Mouse (Mus musculus) embryonic stem cell, embryonic (primary cell): Measurements from ENCODE around the gene Abi3.

ENCODE experiments used
- CTCF ChIA-PET, 4 experiments: fragments of 300-600 bp in 2 of 4; fragments of 350-600 bp in 2 of 4; sonication (Branson Sonifier 250); formaldehyde crosslinking; loops; one replicate each; lab custom pipeline; 2022; ENCODE audit warnings: inconsistent platforms in 2 of 4; lab: Charles Lee
- POLR2A ChIA-PET, 4 experiments: fragments of 300-600 bp in 2 of 4; fragments of 350-600 bp in 2 of 4; sonication (Branson Sonifier 250); formaldehyde crosslinking; loops; one replicate each; lab custom pipeline; 2022; ENCODE audit warnings: antibody characterized with exemption in 4 of 4, inconsistent platforms in 1 of 4; lab: Charles Lee

The Abi3 gene

GRCm38 (mm10) chr11:95822437-95822836, 19.8 kb downstream of the Abi3 start:
- POLR2A ChIA-PET = interaction anchor here in 2 of 4 experiments (0.6 to 5.9 kb wide), 7 partner anchors 11 to 71 kb away, joined by 3 to 34 read pairs (median 7); no protein-coding TSS in a partner anchor
- CTCF ChIA-PET = no interaction called here

- POLR2A ChIA-PET = interaction anchor here in 3 of 4 experiments (0.6 to 5.9 kb wide), 4 partner anchors 10 to 306 kb away, joined by 3 to 34 read pairs (median 14); partner anchors contain the start of gene Abi3 (in 1 of the 3)
These were observed 20.8 kb downstream of the Abi3 start for GRCm38 (mm10) chr11:95821511-95821910.

GRCm38 (mm10) chr11:95819138-95819537, 23.1 kb downstream of the Abi3 start:
- ChIA-PET POLR2A (interaction anchor here in 1 of 4 experiments (0.6 kb wide), 1 partner anchor 9 kb away, joined by 4 read pairs; no protein-coding TSS in a partner anchor), CTCF (no interaction called here)

More at GRCm38 (mm10) chr11:95821511-95821910, 20.8 kb downstream of the Abi3 start:
- CTCF ChIA-PET = interaction anchor here in 1 of 4 experiments (0.5 kb wide), 1 partner anchor 218 kb away, joined by 3 read pairs; no protein-coding TSS in a partner anchor

GRCm38 (mm10) chr11:95815412-95815811, 26.9 kb downstream of the Abi3 start:
- ChIA-PET POLR2A (interaction anchor here in 2 of 4 experiments (1.0 to 2.3 kb wide), 4 partner anchors 8 to 10 kb away, joined by 3 to 10 read pairs (median 4); partner anchors contain the start of gene Phospho1 (in 2 of the 2)), CTCF (interaction anchor here in 1 of 4 experiments (0.6 kb wide), 1 partner anchor 202 kb away, joined by 6 read pairs; no protein-coding TSS in a partner anchor)

GRCm38 (mm10) chr11:95814857-95815256, 27.4 kb downstream of the Abi3 start:
- POLR2A ChIA-PET = interaction anchor here in 2 of 4 experiments (1.0 to 2.3 kb wide), 4 partner anchors 9 to 10 kb away, joined by 3 to 10 read pairs (median 4); partner anchors contain the start of gene Phospho1 (in 2 of the 2)
- CTCF ChIA-PET = no interaction called here

- ChIA-PET CTCF (no interaction called here), POLR2A (interaction anchor here in 2 of 4 experiments (1.4 to 5.2 kb wide), 3 partner anchors 9 to 10 kb away, joined by 4 to 34 read pairs (median 10); partner anchors contain the start of gene Phospho1 (in 2 of the 2))
These were observed 28.2 kb downstream of the Abi3 start for GRCm38 (mm10) chr11:95814101-95814500.

- CTCF ChIA-PET = interaction anchor here in 3 of 4 experiments (0.6 to 1.8 kb wide), 3 partner anchors 15 to 191 kb away, joined by 4 to 6 read pairs (median 6); no protein-coding TSS in a partner anchor
- POLR2A ChIA-PET = interaction anchor here in 2 of 4 experiments (0.5 to 5.2 kb wide), 9 partner anchors 10 to 476 kb away, joined by 3 to 34 read pairs (median 3); partner anchors contain the start of gene Phospho1 (in 2 of the 2)
These were observed 30.1 kb downstream of the Abi3 start for GRCm38 (mm10) chr11:95812224-95812623.

- ChIA-PET POLR2A (interaction anchor here in 2 of 4 experiments (0.5 to 5.2 kb wide), 10 partner anchors 9 to 502 kb away, joined by 3 to 34 read pairs (median 3); partner anchors contain the start of genes Phospho1 (in 2 of the 2) and Kat7 (in 1 of the 2)), CTCF (interaction anchor here in 3 of 4 experiments (0.6 to 1.8 kb wide), 3 partner anchors 16 to 191 kb away, joined by 4 to 6 read pairs (median 6); no protein-coding TSS in a partner anchor)
These were observed 30.5 kb downstream of the Abi3 start for GRCm38 (mm10) chr11:95811741-95812140.

- POLR2A ChIA-PET = interaction anchor here (0.6 to 5.2 kb wide), 31 partner anchors 9 to 561 kb away, joined by 3 to 34 read pairs (median 4); partner anchors contain the start of genes Phospho1 (in 2 of the 4), Abi3 (in 1 of the 4), Atp5g1 (in 1 of the 4) and Kat7 (in 1 of the 4)
- CTCF ChIA-PET = interaction anchor here in 3 of 4 experiments (0.7 to 1.8 kb wide), 8 partner anchors 12 to 1350 kb away, joined by 3 to 9 read pairs (median 4); partner anchors contain the start of gene Atp5g1 (in 1 of the 3)
These were observed 31.4 kb downstream of the Abi3 start for GRCm38 (mm10) chr11:95810828-95811227.

GRCm38 (mm10) chr11:95809603-95810002, 32.7 kb downstream of the Abi3 start:
- ChIA-PET POLR2A (interaction anchor here in 2 of 4 experiments (1.2 to 5.2 kb wide), 3 partner anchors 13 to 171 kb away, joined by 4 to 34 read pairs (median 9); partner anchors contain the start of gene Phospho1 (in 1 of the 2)), CTCF (no interaction called here)

GRCm38 (mm10) chr11:95808448-95809011, 33.7 kb downstream of the Abi3 start:
- ChIA-PET POLR2A (interaction anchor here in 2 of 4 experiments (1.0 to 1.3 kb wide), 3 partner anchors 15 to 226 kb away, joined by 3 to 6 read pairs (median 4); partner anchors contain the start of genes Phospho1 (in 2 of the 2) and Snf8 (in 1 of the 2)), CTCF (interaction anchor here in 1 of 4 experiments (1.2 kb wide), 1 partner anchor 19 kb away, joined by 5 read pairs; no protein-coding TSS in a partner anchor)

- POLR2A ChIA-PET = interaction anchor here in 3 of 4 experiments (1.2 to 1.4 kb wide), 3 partner anchors 16 to 17 kb away, joined by 3 to 6 read pairs (median 4); partner anchors contain the start of gene Phospho1 (in 3 of the 3)
- CTCF ChIA-PET = interaction anchor here in 2 of 4 experiments (0.5 to 1.2 kb wide), 2 partner anchors 20 to 677 kb away, joined by 3 to 5 read pairs; no protein-coding TSS in a partner anchor
These were observed 34.4 kb downstream of the Abi3 start for GRCm38 (mm10) chr11:95807884-95808283.

- CTCF ChIA-PET = interaction anchor here in 2 of 4 experiments (0.6 to 1.6 kb wide), 8 partner anchors 19 to 451 kb away, joined by 3 to 8 read pairs (median 4); no protein-coding TSS in a partner anchor
These were observed 36.7 kb downstream of the Abi3 start for GRCm38 (mm10) chr11:95805527-95805926.

GRCm38 (mm10) chr11:95805010-95805409, 37.3 kb downstream of the Abi3 start:
- POLR2A ChIA-PET = interaction anchor here in 3 of 4 experiments (0.5 to 2.3 kb wide), 33 partner anchors 8 to 607 kb away, joined by 3 to 10 read pairs (median 4); partner anchors contain the start of genes Phospho1 (in 2 of the 3), Igf2bp1 (in 1 of the 3) and Snf8 (in 1 of the 3)
- CTCF ChIA-PET = interaction anchor here in 3 of 4 experiments (0.6 to 1.6 kb wide), 11 partner anchors 11 to 451 kb away, joined by 3 to 8 read pairs (median 3); no protein-coding TSS in a partner anchor

More at GRCm38 (mm10) chr11:95805527-95805926, 36.7 kb downstream of the Abi3 start:
- POLR2A ChIA-PET = interaction anchor here in 3 of 4 experiments (0.5 to 2.3 kb wide), 29 partner anchors 9 to 229 kb away, joined by 3 to 10 read pairs (median 4); partner anchors contain the start of genes Phospho1 (in 2 of the 3), Igf2bp1 (in 1 of the 3) and Snf8 (in 1 of the 3)

GRCm38 (mm10) chr11:95795582-95795981, 46.7 kb downstream of the Abi3 start:
- ChIA-PET CTCF (interaction anchor here in 2 of 4 experiments (0.7 to 1.1 kb wide), 2 partner anchors 17 to 484 kb away, joined by 3 to 15 read pairs; no protein-coding TSS in a partner anchor), POLR2A (interaction anchor here in 2 of 4 experiments (0.7 to 2.0 kb wide), 4 partner anchors 9 to 249 kb away, joined by 3 to 6 read pairs (median 3); no protein-coding TSS in a partner anchor)

- ChIA-PET CTCF (interaction anchor here in 1 of 4 experiments (0.6 kb wide), 1 partner anchor 14 kb away, joined by 3 read pairs; no protein-coding TSS in a partner anchor), POLR2A (interaction anchor here in 2 of 4 experiments (0.7 to 1.3 kb wide), 2 partner anchors 9 to 348 kb away, joined by 3 read pairs; no protein-coding TSS in a partner anchor)
These were observed 48.1 kb downstream of the Abi3 start for GRCm38 (mm10) chr11:95794201-95794600.

GRCm38 (mm10) chr11:95792950-95793509, 49.2 kb downstream of the Abi3 start:
- ChIA-PET POLR2A (interaction anchor here in 2 of 4 experiments (0.6 to 2.2 kb wide), 6 partner anchors 9 to 225 kb away, joined by 3 to 5 read pairs (median 3); no protein-coding TSS in a partner anchor), CTCF (interaction anchor here in 1 of 4 experiments (1.0 kb wide), 1 partner anchor 14 kb away, joined by 3 read pairs; no protein-coding TSS in a partner anchor)
